Mouse (Mus musculus) layer of hippocampus, postnatal 25 days (tissue): ENCODE measurements around the gene Lin7a. TPM values are rescaled to one million over a fixed set of nuclear protein-coding genes. Genes with fewer than 3 reads are reported as not detected.

ENCODE experiments used
- DNase-seq, 2 experiments: peaks; one replicate each; pipeline ENCODE4 v3.0.0; 2022; ENCODE audit warnings: mixed read lengths in 2 of 2, low spot score in 1 of 2; ENCODE audit errors: extremely low spot score in 1 of 2
- total RNA-seq, 2 experiments: library from RNA; stranded (reverse); gene quantifications; 2 replicates each; pipeline ENCODE4 v1.2.3; 2021

Lin7a gene
- total RNA-seq, 2 experiments from 2014 or later, result 31.7 to 40.9 TPM

DNA sequence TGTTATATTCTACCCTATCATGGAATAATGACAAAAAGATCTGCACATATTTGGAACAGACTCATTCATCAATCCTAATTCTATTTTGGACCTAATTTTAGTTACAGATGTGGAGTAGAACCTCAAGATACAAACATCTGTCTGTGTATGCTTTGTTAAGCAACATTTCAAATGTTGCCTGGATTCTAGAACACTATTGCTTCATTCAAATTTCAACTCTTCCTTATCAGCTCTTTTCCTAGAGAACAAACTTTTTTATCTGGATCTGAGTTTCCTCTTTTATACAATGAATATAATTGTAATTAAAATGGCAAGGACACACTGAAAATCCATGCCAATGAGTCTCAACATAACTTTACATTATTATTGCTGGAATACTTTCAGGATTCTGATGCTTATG lies 43.8 kb downstream of the Lin7a start:
- DNase-seq, result no peak

DNA sequence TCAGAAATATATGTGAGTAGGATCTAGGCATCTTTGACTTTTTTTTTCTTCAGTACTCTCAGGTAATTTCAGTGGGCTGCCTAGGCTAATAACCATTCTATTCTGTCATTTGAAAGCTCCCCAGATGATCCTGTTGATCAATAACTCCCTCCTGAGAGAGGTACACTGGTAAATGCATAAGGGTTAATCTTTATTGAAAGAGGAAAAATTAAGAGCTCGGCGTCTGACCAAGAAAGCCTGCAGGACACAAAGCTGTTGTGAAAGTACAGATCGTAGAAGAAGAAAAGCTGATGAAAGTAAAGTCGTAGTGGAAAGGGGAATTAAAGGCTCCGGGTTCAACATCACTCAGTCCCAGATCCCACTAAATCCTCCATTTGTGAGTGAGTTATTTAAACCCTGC lies 44.2 kb downstream of the Lin7a start:
- no peak for DNase-seq

DNA sequence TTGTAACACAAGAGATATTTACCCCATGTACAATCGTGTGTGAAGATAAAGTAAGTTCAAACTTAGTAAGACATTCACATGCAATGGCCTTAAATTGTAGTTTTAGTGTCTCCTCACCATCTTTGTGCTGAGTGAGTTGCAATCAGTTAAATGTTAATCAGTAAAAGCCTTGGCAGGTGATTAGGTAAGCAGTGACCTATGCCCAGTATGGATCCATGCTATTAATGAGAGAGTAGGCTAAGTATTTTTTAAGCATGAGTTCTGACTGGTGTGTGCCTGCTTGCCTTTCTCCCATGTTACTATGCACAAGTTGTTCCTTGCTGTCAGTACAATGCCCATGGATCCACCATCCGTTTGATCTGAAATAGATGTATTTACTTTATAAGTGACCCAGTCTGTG lies 44.6 kb downstream of the Lin7a start:
- DNase-seq, result no peak

- no peak for DNase-seq
These were observed 48.2 kb downstream of the Lin7a start for GRCm38 (mm10) chr10:107319648-107320047.

GRCm38 (mm10) chr10:107323865-107324264 lies 52.4 kb downstream of the Lin7a start:
- DNase-seq, result no peak

DNA sequence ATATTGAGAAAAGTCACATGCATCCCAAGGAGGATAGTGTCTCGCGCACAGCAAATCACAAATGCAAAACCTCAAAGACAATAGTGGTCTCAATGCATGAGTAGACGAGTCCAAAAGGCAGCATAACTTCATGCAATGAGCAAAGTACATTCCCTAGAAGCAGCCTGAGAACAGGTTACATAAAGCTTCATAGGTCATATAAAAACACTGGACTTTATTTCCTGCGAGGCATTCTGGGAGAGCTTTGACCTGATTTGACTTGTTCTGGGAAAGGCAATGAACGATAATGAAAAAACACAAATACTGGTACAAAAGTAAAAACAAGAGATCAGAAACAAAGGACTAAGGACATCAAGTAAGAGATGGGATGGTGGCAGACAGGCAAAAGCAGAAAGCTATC lies 54.1 kb downstream of the Lin7a start:
- DNase-seq, result no peak

GRCm38 (mm10) chr10:107339524-107339923 lies 68.0 kb downstream of the Lin7a start:
- DNase-seq, result no peak

- DNase-seq, result no peak
These were observed 69.7 kb downstream of the Lin7a start for GRCm38 (mm10) chr10:107341151-107341550.

- DNase-seq, result no peak
These were observed 72.7 kb downstream of the Lin7a start for GRCm38 (mm10) chr10:107344200-107344599.

GRCm38 (mm10) chr10:107347842-107348241 lies 76.4 kb downstream of the Lin7a start:
- DNase-seq, result no peak

DNA sequence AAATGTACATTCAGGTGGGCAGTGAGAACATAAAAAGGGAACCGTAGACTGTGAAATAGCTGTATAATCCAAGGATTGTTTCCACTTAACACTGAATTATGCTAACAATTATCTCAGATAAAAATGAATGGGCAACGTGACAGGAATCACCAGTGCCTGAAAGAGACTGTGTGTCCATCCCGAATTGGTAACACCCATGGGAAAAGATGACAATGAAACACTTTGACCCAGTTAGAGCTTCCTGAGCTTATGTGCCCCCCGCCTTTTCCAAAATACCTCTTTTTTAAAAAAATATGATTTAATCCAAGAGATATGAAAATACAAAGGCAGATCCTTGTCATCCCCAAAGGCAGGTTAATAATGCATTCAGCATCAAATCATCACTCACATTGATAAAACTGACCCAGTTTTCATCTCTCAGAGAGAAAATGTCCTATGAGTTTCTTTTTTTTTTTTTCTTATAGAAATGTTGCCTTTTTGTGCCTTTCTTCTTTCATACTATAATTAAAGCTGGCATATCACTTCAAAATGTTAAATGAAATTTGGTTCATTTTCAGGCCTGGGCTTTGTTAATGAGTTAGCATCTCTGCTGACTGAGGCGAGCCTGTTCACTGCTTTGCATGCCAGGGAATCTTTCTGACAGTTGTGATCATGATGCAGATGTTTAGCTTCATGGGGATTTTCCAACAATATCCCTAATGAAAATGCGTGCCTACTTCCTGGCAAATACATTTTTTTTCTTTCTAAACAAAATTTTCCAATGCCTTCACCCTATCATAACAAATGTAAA lies 80.4 kb downstream of the Lin7a start:
- no peak for DNase-seq

DNA sequence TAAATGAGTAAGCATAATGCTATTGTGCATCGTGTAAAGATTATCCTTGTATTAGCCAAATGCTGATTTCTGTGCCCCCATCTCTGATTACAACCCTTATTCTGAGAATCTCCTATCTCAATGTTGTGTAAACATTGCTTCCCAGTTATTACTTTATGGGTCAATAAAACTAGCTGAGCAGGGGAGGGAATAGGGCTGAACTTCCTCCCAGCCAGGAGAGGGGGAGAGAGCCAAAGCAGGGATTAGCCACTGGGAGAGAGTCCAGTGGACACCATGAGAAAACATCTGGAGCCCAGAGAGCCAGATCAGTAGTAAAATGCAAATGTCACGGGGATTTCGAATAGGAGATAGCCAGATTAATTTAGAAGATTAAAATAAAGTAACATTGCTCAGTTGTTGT lies 82.0 kb downstream of the Lin7a start:
- no peak for DNase-seq

GRCm38 (mm10) chr10:107358443-107359040 lies 87.1 kb downstream of the Lin7a start:
- no peak for DNase-seq

DNA sequence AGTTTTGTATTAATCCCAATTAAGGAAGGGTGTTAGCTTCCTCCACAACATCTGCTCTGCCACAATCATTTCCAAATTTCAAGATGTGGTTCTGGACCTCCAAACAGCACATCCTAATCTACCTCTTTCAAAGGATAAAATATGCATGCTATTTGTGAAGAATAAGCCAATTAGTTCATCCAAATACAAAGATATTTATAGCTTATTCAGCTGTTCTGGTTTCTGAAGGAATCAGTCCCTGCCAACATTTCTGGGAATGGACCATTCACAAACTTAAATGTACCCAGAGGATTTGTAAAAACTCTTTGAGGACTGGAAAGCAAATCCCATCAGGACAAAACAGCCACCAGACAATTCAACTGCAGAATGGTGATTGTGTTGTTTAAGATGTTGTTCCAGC lies 87.8 kb downstream of the Lin7a start:
- no peak for DNase-seq

DNA sequence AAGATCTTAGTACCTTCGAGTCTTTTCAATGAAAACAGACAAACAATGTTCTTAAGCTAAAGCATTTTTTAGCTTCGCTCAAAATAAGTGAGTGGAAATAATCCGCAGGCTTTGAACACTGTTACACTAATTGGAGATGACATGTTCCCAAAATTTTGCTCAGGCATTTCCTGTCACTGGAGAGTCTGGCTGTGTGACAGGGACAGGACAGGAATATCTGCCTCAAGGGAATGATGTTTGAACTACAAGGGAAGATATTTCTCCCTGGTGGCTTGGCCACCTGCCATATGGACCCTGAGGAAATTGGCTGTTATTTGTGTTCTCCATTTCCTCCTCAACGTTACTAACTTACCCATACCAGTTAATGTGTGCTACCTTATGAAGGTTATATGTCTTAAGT lies 90.1 kb downstream of the Lin7a start:
- no peak for DNase-seq

GRCm38 (mm10) chr10:107362026-107362425 lies 90.5 kb downstream of the Lin7a start:
- DNase-seq, result no peak

GRCm38 (mm10) chr10:107363049-107363816 lies 91.7 kb downstream of the Lin7a start:
- no peak for DNase-seq

- DNase-seq, result no peak
These were observed 105.7 kb downstream of the Lin7a start for GRCm38 (mm10) chr10:107377218-107377617.

GRCm38 (mm10) chr10:107381143-107381746 lies 109.8 kb downstream of the Lin7a start:
- DNase-seq, result no peak

GRCm38 (mm10) chr10:107383825-107384224 lies 112.3 kb downstream of the Lin7a start:
- DNase-seq, result no peak

- peak; percentile 31 to 40 for DNase-seq
These were observed 118.0 kb downstream of the Lin7a start for GRCm38 (mm10) chr10:107389505-107389904.
